Mouse (Mus musculus): ENCODE results near the gene Zfp987.

Zfp987 gene

DNA sequence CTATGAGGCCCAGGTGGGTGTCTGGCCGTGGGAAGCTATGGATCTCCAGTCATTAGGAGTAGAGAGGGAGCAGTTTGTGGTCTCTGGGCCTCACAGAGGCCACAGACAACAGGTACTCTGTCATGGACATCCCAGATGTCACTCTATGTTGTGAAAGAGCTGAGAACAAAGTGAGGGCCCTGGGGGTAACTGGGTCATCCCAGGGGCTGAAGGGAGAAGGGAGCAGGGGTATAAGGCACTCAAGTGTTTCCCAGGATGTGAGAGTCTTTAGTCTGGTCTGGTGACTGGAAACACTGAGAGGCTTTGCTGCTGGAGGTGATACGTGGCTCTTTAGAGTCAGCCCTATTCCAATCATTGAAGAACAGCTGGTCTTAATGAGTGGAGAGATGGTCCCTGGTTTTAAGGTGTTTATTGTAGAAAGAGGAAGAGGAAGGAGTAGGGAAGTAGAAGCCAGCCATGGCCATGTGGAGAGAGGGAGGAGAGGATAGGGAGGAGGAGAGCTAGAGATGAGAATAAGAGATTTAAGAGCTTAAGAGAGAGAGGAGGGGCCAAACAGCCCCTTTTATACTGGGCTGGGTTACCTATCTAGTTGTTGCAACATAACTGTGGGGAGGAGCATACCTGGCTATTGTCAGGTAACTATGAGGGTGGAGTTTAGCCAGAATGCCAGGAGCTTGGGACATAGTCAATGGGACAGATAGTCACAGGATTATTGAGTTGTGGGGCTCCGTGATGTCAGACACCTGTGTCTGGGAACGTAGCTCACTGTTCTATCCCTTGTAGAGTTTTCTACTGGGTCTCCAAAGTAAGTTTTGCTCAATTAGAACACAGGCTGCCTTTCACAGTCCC lies 76.5 kb downstream of the Zfp987 start:
- DNase-seq (ENCODE audit: low read depth, low spot score): peak; percentile 4

Data from CD4-positive helper T cell, adult 2 months (primary cell).